17 mouse cellular contexts compared by ENCODE assay signal in genomic region chr1:62782573-62782972, GRCm38 (mm10).
A peak's percentile ranks its signal among the peaks of the same experiment; 100 is the strongest.
DNase-seq lines count a peak whose midpoint lies in the region; TF ChIP-seq lines count a peak whose summit lies in the region.
"Had no signal": no experiment of that assay in that cellular context is flagged by ENCODE, and none has a peak within 500 bp of the region (broad histone marks: within the 10 kb centered on the region; RNA-seq: fewer than 3 reads in every experiment).

No protein-coding gene starts in this region.

- no peaks in the 10 kb centered on the region for H3K27me3 ChIP-seq in heart, embryonic 10.5 days (ENCODE audit: insufficient read depth, poor library complexity, severe bottlenecking)
- no peaks in the 10 kb centered on the region for H3K27me3 ChIP-seq in E14TG2a.4 (ENCODE audit: insufficient read depth, low read length)
- H3K27me3 ChIP-seq: heart, embryonic 12.5 days; intestine, embryonic 15.5 days had no signal

- peak overlapping the region; percentile 36 for H3K27ac ChIP-seq in heart, embryonic 10.5 days
- H3K27ac ChIP-seq: embryonic facial prominence, embryonic 13.5 days; forebrain, embryonic 12.5 days; intestine, embryonic 15.5 days had no signal

- no peaks in the 10 kb centered on the region for H3K9me3 ChIP-seq in heart, embryonic 10.5 days
- no peaks in the 10 kb centered on the region for H3K9me3 ChIP-seq in E14TG2a.4 (ENCODE audit: low read length)
- H3K9me3 ChIP-seq: embryonic facial prominence, embryonic 13.5 days; forebrain, embryonic 12.5 days; G1E; heart, embryonic 12.5 days; hindbrain, embryonic 12.5 days; intestine, embryonic 15.5 days had no signal

- H3K4me1 ChIP-seq in heart, embryonic 10.5 days: peaks cover 41% of the 10 kb centered on the region
- H3K4me1 ChIP-seq in E14TG2a.4 (replicated peaks; ENCODE audit: low read depth, low read length): peaks cover 95% of the 10 kb centered on the region

- 0 out of 2 replicates have a peak, but pooled peaks cover 2% of the 10 kb centered on the region for H3K36me3 ChIP-seq in heart, embryonic 10.5 days
- peaks cover 73% of the 10 kb centered on the region for H3K36me3 ChIP-seq in E14TG2a.4 (ENCODE audit: insufficient read depth, low read length)
- H3K36me3 ChIP-seq: G1E; heart, embryonic 12.5 days; hindbrain, embryonic 12.5 days had no signal

- DNase-seq in heart, embryonic 10.5 days (ENCODE audit: low spot score): no peak
- DNase-seq in heart, adult 8-10 months (ENCODE audit: low spot score): no peak
- DNase-seq in brain, adult 2 months (ENCODE audit: low read depth, low spot score): peak; percentile 83
- peak; percentile 75 for DNase-seq in cerebellum, adult 9-10 months
- no peak for DNase-seq in right cerebral cortex, postnatal 14 days
- no peak for DNase-seq in c-Kit-positive CD71-positive TER-119-positive erythroid progenitor cells, embryonic 14.5 days (ENCODE audit: low spot score)
- DNase-seq in kidney, postnatal 14 days: no peak
- DNase-seq: adrenal gland, adult 8-10 months; heart, adult 18-20 months; kidney, adult 18-20 months had no signal

- H3K4me3 ChIP-seq in heart, embryonic 10.5 days: no peak overlapping the region
- peak overlapping the region; percentile 56; the same call in 1 of the 2 replicates for H3K4me3 ChIP-seq in E14TG2a.4 (replicated peaks; ENCODE audit: low read length)
- H3K4me3 ChIP-seq: embryonic facial prominence, embryonic 13.5 days; forebrain, embryonic 12.5 days; heart, embryonic 12.5 days; hindbrain, embryonic 12.5 days; intestine, embryonic 15.5 days had no signal

- no peak for TF ChIP-seq CTCF in E14TG2a.4 (conservative IDR thresholded peaks at IDR 0.05; ENCODE audit: low read length)

Comparison
In these comparisons a context has a peak if more than half of its experiments do, and no peak if none do; other contexts are left out.
1. DNase-seq: peak in brain, adult 2 months (single experiment) and cerebellum, adult 9-10 months (single experiment); none in heart, embryonic 10.5 days (single experiment), heart, adult 8-10 months (single experiment), right cerebral cortex, postnatal 14 days (single experiment), c-Kit-positive CD71-positive TER-119-positive erythroid progenitor cells, embryonic 14.5 days (single experiment) and kidney, postnatal 14 days (single experiment).